Mouse (Mus musculus) testis, adult 2 months (tissue): ENCODE results near the gene Olfr97.

Source experiments
- CTCF ChIP-seq: fragments of 200-500 bp; IDR thresholded peaks from 2 replicates; pipeline ENCODE4 v1.5.1; 2012; ENCODE audit warnings: low read depth, mild to moderate bottlenecking, inconsistent platforms, low read length, moderate library complexity; ENCODE audit not compliant: control insufficient read depth, insufficient read depth, insufficient replicate concordance
- POLR2A ChIP-seq: fragments of 200-500 bp; IDR thresholded peaks from 2 replicates; pipeline ENCODE4 v1.6.1; 2012; ENCODE audit warnings: low read depth, mild to moderate bottlenecking, inconsistent platforms, low read length, moderate library complexity; ENCODE audit not compliant: control insufficient read depth

DNA sequence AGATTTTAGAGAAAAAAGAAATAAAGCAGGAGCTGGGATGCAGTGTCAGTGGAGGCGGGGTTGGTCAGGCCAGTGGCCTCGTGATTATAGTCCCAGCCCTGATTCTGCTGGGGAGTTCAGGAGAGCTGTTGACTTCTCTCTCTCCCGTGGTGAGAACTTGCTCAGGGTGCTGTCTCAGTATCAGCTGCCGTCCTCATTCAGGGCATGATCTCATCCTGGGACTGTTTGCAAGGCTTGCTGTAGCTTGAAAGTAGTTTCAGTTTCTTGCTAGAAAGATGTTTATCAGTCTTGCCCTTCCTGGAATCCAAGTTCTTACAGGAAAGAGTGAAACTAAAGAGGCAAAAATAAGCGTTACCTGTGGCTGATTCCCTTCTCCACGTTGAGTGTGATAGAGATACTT is 51.7 kb downstream of the Olfr97 start:
- TF ChIP-seq CTCF (no peak), POLR2A (no peak)
